Mouse (Mus musculus): ENCODE measurements around the gene Dab1.

Dab1 gene

GRCm38 (mm10) chr4:103841126-103841525 is 222.0 kb downstream of the Dab1 start:
- no peak for DNase-seq

- DNase-seq = no peak
Observed at GRCm38 (mm10) chr4:103844635-103845034, 225.5 kb downstream of the Dab1 start.

- DNase-seq = no peak
Observed at GRCm38 (mm10) chr4:103857173-103857572, 238.0 kb downstream of the Dab1 start.

GRCm38 (mm10) chr4:103875564-103875963 is 256.4 kb downstream of the Dab1 start:
- DNase-seq = no peak

- no peak for DNase-seq
Observed at GRCm38 (mm10) chr4:103878841-103879240, 259.7 kb downstream of the Dab1 start.

- peak; percentile 82 to 86 for DNase-seq
Observed at GRCm38 (mm10) chr4:103881641-103882040, 262.5 kb downstream of the Dab1 start.

GRCm38 (mm10) chr4:103888086-103888485 is 268.9 kb downstream of the Dab1 start:
- no peak for DNase-seq

GRCm38 (mm10) chr4:103889110-103889509 is 270.0 kb downstream of the Dab1 start:
- no peak for DNase-seq

- DNase-seq = no peak
Observed at GRCm38 (mm10) chr4:103896806-103897205, 277.6 kb downstream of the Dab1 start.

GRCm38 (mm10) chr4:103897702-103898101 is 278.5 kb downstream of the Dab1 start:
- DNase-seq = no peak

- DNase-seq = no peak
Observed at GRCm38 (mm10) chr4:103911441-103911840, 292.3 kb downstream of the Dab1 start.

- DNase-seq = no peak
Observed at GRCm38 (mm10) chr4:103912071-103912470, 292.9 kb downstream of the Dab1 start.

- peak; percentile 53 to 57 for DNase-seq
Observed at GRCm38 (mm10) chr4:103922431-103922931, 303.3 kb downstream of the Dab1 start.

- no peak for DNase-seq
Observed at GRCm38 (mm10) chr4:103926682-103927081, 307.5 kb downstream of the Dab1 start.

GRCm38 (mm10) chr4:103929631-103930030 is 310.5 kb downstream of the Dab1 start:
- no peak for DNase-seq

GRCm38 (mm10) chr4:103934364-103934763 is 315.2 kb downstream of the Dab1 start:
- DNase-seq = no peak

GRCm38 (mm10) chr4:103948255-103948654 is 329.1 kb downstream of the Dab1 start:
- no peak for DNase-seq

- DNase-seq = peak in 1 of 2 experiments; percentile 12
Observed at GRCm38 (mm10) chr4:103953652-103954220, 334.6 kb downstream of the Dab1 start.

- no peak for DNase-seq
Observed at GRCm38 (mm10) chr4:103961134-103962049, 342.2 kb downstream of the Dab1 start.

GRCm38 (mm10) chr4:103969906-103970305 is 350.7 kb downstream of the Dab1 start:
- DNase-seq = no peak

- DNase-seq = peak in 1 of 2 experiments; percentile 9
Observed at GRCm38 (mm10) chr4:103974536-103974935, 355.4 kb downstream of the Dab1 start.

- DNase-seq = no peak
Observed at GRCm38 (mm10) chr4:103974946-103975345, 355.8 kb downstream of the Dab1 start.

GRCm38 (mm10) chr4:103993884-103994283 is 374.7 kb downstream of the Dab1 start:
- DNase-seq = no peak

GRCm38 (mm10) chr4:103994406-103994805 is 375.2 kb downstream of the Dab1 start:
- no peak for DNase-seq

Data from cerebellum, postnatal 25 days (tissue).